ENCODE assay signal across 1 mouse cellular context in the genomic region with DNA sequence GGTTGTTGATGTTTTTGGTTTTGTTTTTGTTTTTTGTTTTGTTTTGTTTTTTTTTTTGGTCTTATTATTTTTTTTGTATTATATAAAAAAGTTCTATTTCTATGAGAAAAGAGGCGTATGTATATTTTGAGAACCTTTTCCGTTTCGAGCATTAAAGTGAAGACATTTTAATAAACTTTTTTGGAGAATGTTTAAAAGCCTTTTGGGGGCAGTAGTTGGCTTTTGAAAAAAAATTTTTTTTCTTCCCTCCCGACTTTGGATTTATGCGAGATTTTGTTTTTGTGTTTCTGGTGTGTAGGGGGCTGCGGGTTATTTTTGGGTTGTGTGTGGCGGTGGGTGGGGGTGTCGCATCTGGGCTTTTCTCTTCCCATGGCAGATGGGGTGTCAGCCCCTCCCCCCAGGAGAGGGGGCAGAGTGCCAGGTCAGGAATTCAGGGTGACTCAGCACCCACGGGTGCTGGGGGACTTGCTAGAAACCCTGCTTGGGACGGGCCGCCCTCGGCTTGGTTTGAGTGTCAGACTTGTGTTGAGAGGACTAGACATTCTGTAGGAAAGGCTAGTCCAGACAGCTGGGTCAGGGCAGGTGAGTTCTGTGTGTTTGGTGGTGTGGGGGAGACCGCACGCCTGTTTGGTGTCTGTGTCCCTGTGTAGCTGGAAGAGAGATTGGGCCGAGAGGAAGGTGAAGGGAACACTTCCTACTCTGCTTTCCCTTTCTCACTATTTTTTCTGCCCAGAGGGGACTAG.
TF ChIP-seq lines count a peak whose summit lies in the region.

No protein-coding gene starts in this region.

TF ChIP-seq in MEL, 35 proteins besides CTCF, POLR2A, EP300 and RAD21:
- no peak for TF ChIP-seq MYC (IDR thresholded peaks at IDR 0.05; ENCODE audit: low read depth, low read length)
- TF ChIP-seq SIN3A (IDR thresholded peaks at IDR 0.05; ENCODE audit: low read length) = peak; percentile 72; the same call in 1 of the 2 replicates
- peak; percentile 41; the same call in 1 of the 2 replicates for TF ChIP-seq POLR2AphosphoS2 (IDR thresholded peaks at IDR 0.05; ENCODE audit: low read length)
- peak; percentile 6; the same call in 1 of the 2 replicates for TF ChIP-seq ELF1 (IDR thresholded peaks at IDR 0.05; ENCODE audit: low read depth, low read length)
- no peak for TF ChIP-seq ZKSCAN1 (IDR thresholded peaks at IDR 0.05; ENCODE audit: low read depth, low read length)
TF ChIP-seq in MEL: peak in this region for 3.
